Mouse (Mus musculus): ENCODE measurements around the gene Kcns3.

The Kcns3 gene

GRCm38 (mm10) chr12:11151015-11151414 is at the start of gene Kcns3:
Gene Kcns3, minus strand, starts transcription at chr12:11151056.
- no peak for DNase-seq (ENCODE audit: low spot score in 2 of 2)

GRCm38 (mm10) chr12:11198551-11198950 is 47.7 kb upstream of the Kcns3 start:
- DNase-seq (ENCODE audit: low spot score in 2 of 2), result no peak

GRCm38 (mm10) chr12:11198026-11198425 is 47.2 kb upstream of the Kcns3 start:
- DNase-seq (ENCODE audit: low spot score in 2 of 2), result no peak

- no peak for DNase-seq (ENCODE audit: low spot score in 2 of 2)
These were observed 46.0 kb upstream of the Kcns3 start for GRCm38 (mm10) chr12:11196830-11197229.

GRCm38 (mm10) chr12:11196142-11196597 is 45.3 kb upstream of the Kcns3 start:
- peak; percentile 66 to 82 for DNase-seq (ENCODE audit: low spot score in 2 of 2)

GRCm38 (mm10) chr12:11195031-11195430 is 44.2 kb upstream of the Kcns3 start:
- no peak for DNase-seq (ENCODE audit: low spot score in 2 of 2)

GRCm38 (mm10) chr12:11178486-11179154 is 27.8 kb upstream of the Kcns3 start:
- DNase-seq (ENCODE audit: low spot score in 2 of 2), result peak; percentile 38 to 81

GRCm38 (mm10) chr12:11177408-11178394 is 26.8 kb upstream of the Kcns3 start:
- no peak for DNase-seq (ENCODE audit: low spot score in 2 of 2)

GRCm38 (mm10) chr12:11158670-11159069 is 7.8 kb upstream of the Kcns3 start:
- DNase-seq (ENCODE audit: low spot score in 2 of 2), result no peak

- no peak for DNase-seq (ENCODE audit: low spot score in 2 of 2)
These were observed 4.3 kb upstream of the Kcns3 start for GRCm38 (mm10) chr12:11155123-11155522.

- DNase-seq (ENCODE audit: low spot score in 2 of 2), result no peak
These were observed 2.7 kb upstream of the Kcns3 start for GRCm38 (mm10) chr12:11153587-11153986.

GRCm38 (mm10) chr12:11150192-11150935 is 492 bp downstream of the Kcns3 start:
- DNase-seq (ENCODE audit: low spot score in 2 of 2), result no peak

- peak in 1 of 2 experiments; percentile 3 for DNase-seq (ENCODE audit: low spot score in 2 of 2)
These were observed 1.2 kb downstream of the Kcns3 start for GRCm38 (mm10) chr12:11149421-11150191.

- no peak for DNase-seq (ENCODE audit: low spot score in 2 of 2)
These were observed 1.8 kb downstream of the Kcns3 start for GRCm38 (mm10) chr12:11149121-11149420.

GRCm38 (mm10) chr12:11144894-11145293 is 6.0 kb downstream of the Kcns3 start:
- DNase-seq (ENCODE audit: low spot score in 2 of 2), result no peak

- DNase-seq (ENCODE audit: low spot score in 2 of 2), result no peak
These were observed 18.4 kb downstream of the Kcns3 start for GRCm38 (mm10) chr12:11132418-11132817.

- no peak for DNase-seq (ENCODE audit: low spot score in 2 of 2)
These were observed 21.7 kb downstream of the Kcns3 start for GRCm38 (mm10) chr12:11129188-11129587.

GRCm38 (mm10) chr12:11126186-11126759 is 24.6 kb downstream of the Kcns3 start:
- no peak for DNase-seq (ENCODE audit: low spot score in 2 of 2)

GRCm38 (mm10) chr12:11101565-11101964 is 49.3 kb downstream of the Kcns3 start:
- no peak for DNase-seq (ENCODE audit: low spot score in 2 of 2)

GRCm38 (mm10) chr12:11088626-11089372 is 62.1 kb downstream of the Kcns3 start:
- no peak for DNase-seq (ENCODE audit: low spot score in 2 of 2)

Data from thymus, postnatal 10 days (tissue).